Mouse (Mus musculus) thymus, postnatal 0 days (tissue): ENCODE measurements around the gene Sars. TPM values are rescaled to one million over a fixed set of nuclear protein-coding genes. Genes with fewer than 3 reads are reported as not detected.

ENCODE experiments used
- DNase-seq: peaks from one replicate; pipeline ENCODE4 v3.0.0-alpha.2; 2015; ENCODE audit warnings: low spot score
- polyA plus RNA-seq: library from polyadenylated mRNA; unstranded; fragments of >200 nt; fragmentation: Nextera tagmentation; extraction: Ambion mirVana; gene quantifications from 2 replicates; pipeline ENCODE4 v1.2.1, GENCODE M21; 2015

Gene Sars
- polyA plus RNA-seq, 1 experiment from 2014 or later = 122 TPM

GRCm38 (mm10) chr3:108392793-108393192 lies 52.2 kb downstream of the Sars start:
- DNase-seq = no peak

- no peak for DNase-seq
These were observed 52.7 kb downstream of the Sars start for GRCm38 (mm10) chr3:108392299-108392698.

GRCm38 (mm10) chr3:108389111-108389545 lies 55.9 kb downstream of the Sars start:
- peak; percentile 97 for DNase-seq

- no peak for DNase-seq
These were observed 58.8 kb downstream of the Sars start for GRCm38 (mm10) chr3:108386186-108386585.

- no peak for DNase-seq
These were observed 60.6 kb downstream of the Sars start for GRCm38 (mm10) chr3:108384425-108384824.

- peak; percentile 68 for DNase-seq
These were observed 61.3 kb downstream of the Sars start, which contains the start of gene Psrc1 for GRCm38 (mm10) chr3:108383485-108384354. Gene Psrc1 (plus strand): TSS chr3:108383839.

- peak; percentile 38 for DNase-seq
These were observed 62.8 kb downstream of the Sars start for GRCm38 (mm10) chr3:108381945-108382875.

GRCm38 (mm10) chr3:108380695-108381094 lies 64.3 kb downstream of the Sars start:
- peak; percentile 16 for DNase-seq

GRCm38 (mm10) chr3:108378875-108379663 lies 65.9 kb downstream of the Sars start:
- DNase-seq = no peak

Other genes starting within 250 kb of the Sars start
- gene Cyb561d1, start 244.0 kb downstream of the Sars start, polyA plus RNA-seq = 7.5 and 9.1 TPM in 2 replicates
- gene Atxn7l2, start 234.3 kb downstream of the Sars start, polyA plus RNA-seq = 14.2 and 15.7 TPM in 2 replicates
- 0.10 and 0.14 TPM in 2 replicates for gene Sypl2, start 218.6 kb downstream of the Sars start, polyA plus RNA-seq
- 311 and 322 TPM in 2 replicates for gene Psma5, start 188.3 kb downstream of the Sars start, polyA plus RNA-seq
- gene Sort1, start 161.1 kb downstream of the Sars start, polyA plus RNA-seq = 2.7 and 2.9 TPM in 2 replicates
- 0.23 and 0.29 TPM in 2 replicates for gene Mybphl, start 80.3 kb downstream of the Sars start, polyA plus RNA-seq
- 16.7 and 17.1 TPM in 2 replicates for gene Psrc1, start 61.4 kb downstream of the Sars start, polyA plus RNA-seq
- 2.2 and 3.4 TPM in 2 replicates for gene Celsr2, start 29.7 kb downstream of the Sars start, polyA plus RNA-seq
- gene 1700013F07Rik, start 88.9 kb upstream of the Sars start, polyA plus RNA-seq = 0.22 TPM in 1 of 2 replicates, not detected in the other
- 1.0 and 1.2 TPM in 2 replicates for gene 5330417C22Rik, start 91.3 kb upstream of the Sars start, polyA plus RNA-seq
- 31.3 and 32.0 TPM in 2 replicates for gene Tmem167b, start 117.3 kb upstream of the Sars start, polyA plus RNA-seq
- gene Taf13, start 126.5 kb upstream of the Sars start, polyA plus RNA-seq = 45.5 and 48.4 TPM in 2 replicates
- gene Wdr47, start 146.1 kb upstream of the Sars start, polyA plus RNA-seq = 6.8 and 8.1 TPM in 2 replicates
- 71.5 and 75.4 TPM in 2 replicates for gene Clcc1, start 208.7 kb upstream of the Sars start, polyA plus RNA-seq